Mouse (Mus musculus): ENCODE data around the gene Gm21887. TPM values are rescaled to one million over a fixed set of nuclear protein-coding genes. Genes with fewer than 3 reads are reported as not detected.
A peak's percentile ranks its signal among the peaks of the same experiment; 100 is the strongest.
"Not testable (repeated sequence)": the region's sequence is repeated elsewhere in the genome, so short reads cannot be mapped to it uniquely, and the experiment has no call there.

Gene Gm21887
- polyA plus RNA-seq (2015; fragmentation: Nextera tagmentation; extraction: Ambion mirVana): 166 and 243 TPM in 2 replicates

GRCm38 (mm10) chrX:170009016-170009750, at the start of gene Gm21887:
Gene Gm21887, plus strand, starts transcription at chrX:170009659.
- peak; percentile 95 for DNase-seq (ENCODE audit: low spot score)

GRCm38 (mm10) chrX:169969337-169969736, 40.1 kb upstream of the Gm21887 start:
- DNase-seq (ENCODE audit: low spot score): no peak

GRCm38 (mm10) chrX:169969765-169970164, 39.7 kb upstream of the Gm21887 start:
- DNase-seq (ENCODE audit: low spot score): peak; percentile 9

GRCm38 (mm10) chrX:169970546-169970945, 38.9 kb upstream of the Gm21887 start:
- peak; percentile 13 for DNase-seq (ENCODE audit: low spot score)

GRCm38 (mm10) chrX:169971562-169971961, 37.9 kb upstream of the Gm21887 start:
- DNase-seq (ENCODE audit: low spot score): not testable (repeated sequence)

- DNase-seq (ENCODE audit: low spot score): peak; percentile 19
These were observed 37.3 kb upstream of the Gm21887 start for GRCm38 (mm10) chrX:169972131-169972530.

GRCm38 (mm10) chrX:169972791-169973494, 36.5 kb upstream of the Gm21887 start:
- peak; percentile 12 for DNase-seq (ENCODE audit: low spot score)

GRCm38 (mm10) chrX:169973806-169974205, 35.7 kb upstream of the Gm21887 start:
- DNase-seq (ENCODE audit: low spot score): peak; percentile 2

- DNase-seq (ENCODE audit: low spot score): not testable (repeated sequence)
These were observed 35.0 kb upstream of the Gm21887 start for GRCm38 (mm10) chrX:169974456-169974855.

- DNase-seq (ENCODE audit: low spot score): peak; percentile 3
These were observed 34.5 kb upstream of the Gm21887 start for GRCm38 (mm10) chrX:169974974-169975373.

GRCm38 (mm10) chrX:169975681-169976131, 33.8 kb upstream of the Gm21887 start:
- DNase-seq (ENCODE audit: low spot score): not testable (repeated sequence)

- DNase-seq (ENCODE audit: low spot score): not testable (repeated sequence)
These were observed 33.1 kb upstream of the Gm21887 start for GRCm38 (mm10) chrX:169976340-169976739.

GRCm38 (mm10) chrX:169977856-169978435, 31.5 kb upstream of the Gm21887 start:
- peak; percentile 15 for DNase-seq (ENCODE audit: low spot score)

GRCm38 (mm10) chrX:169978436-169979381, 30.8 kb upstream of the Gm21887 start:
- peak; percentile 78 for DNase-seq (ENCODE audit: low spot score)

GRCm38 (mm10) chrX:169979461-169980202, 29.8 kb upstream of the Gm21887 start:
- peak; percentile 19 for DNase-seq (ENCODE audit: low spot score)

GRCm38 (mm10) chrX:169980203-169980556, 29.3 kb upstream of the Gm21887 start:
- peak; percentile 5 for DNase-seq (ENCODE audit: low spot score)

GRCm38 (mm10) chrX:169980809-169981289, 28.6 kb upstream of the Gm21887 start:
- peak; percentile 8 for DNase-seq (ENCODE audit: low spot score)

- peak; percentile 21 for DNase-seq (ENCODE audit: low spot score)
These were observed 27.7 kb upstream of the Gm21887 start for GRCm38 (mm10) chrX:169981761-169982181.

GRCm38 (mm10) chrX:169982606-169983400, 26.7 kb upstream of the Gm21887 start:
- DNase-seq (ENCODE audit: low spot score): peak; percentile 15
